ENCODE assay signal across 8 mouse cellular contexts in genomic region chr5:25082542-25082941, GRCm38 (mm10). TPM values are rescaled to one million over a fixed set of nuclear protein-coding genes. Genes with fewer than 3 reads are reported as not detected.
DNase-seq lines count a peak whose midpoint lies in the region; ATAC-seq and TF ChIP-seq lines count a peak whose summit lies in the region.
"Had no signal": no experiment of that assay in that cellular context is flagged by ENCODE, and none has a peak within 500 bp of the region (broad histone marks: within the 10 kb centered on the region; RNA-seq: fewer than 3 reads in every experiment).

No protein-coding gene starts in this region.

- no peak overlapping the region for H3K9ac ChIP-seq in liver, adult 2 months (ENCODE audit: low read depth, low read length)
- H3K9ac ChIP-seq in stomach, embryonic 15.5 days = no peak overlapping the region
- H3K9ac ChIP-seq: neural tube, embryonic 13.5 days had no signal

- no peak overlapping the region for H3K4me2 ChIP-seq in stomach, embryonic 15.5 days
- H3K4me2 ChIP-seq: neural tube, embryonic 13.5 days had no signal

- 49% methylated on average over 2 of the region's 2 CpGs for WGBS in liver, adult 2 months
- 40% methylated on average over 2 of the region's 2 CpGs for WGBS in stomach, embryonic 15.5 days

- 0 out of 2 replicates have a peak, but pooled peaks have one; percentile 27 for ATAC-seq in stomach, embryonic 15.5 days (ENCODE audit: insufficient read depth, low FRiP score, low read depth)

- no peak overlapping the region for H3K4me3 ChIP-seq in liver, adult 2 months (ENCODE audit: insufficient read depth, low read depth, low read length)
- H3K4me3 ChIP-seq in stomach, embryonic 15.5 days (replicated peaks) = no peak overlapping the region
- H3K4me3 ChIP-seq: neural tube, embryonic 13.5 days had no signal

- DNase-seq in layer of hippocampus, postnatal 10 days (ENCODE audit: low spot score in 2 of 2) = peak; percentile 49 to 60
- DNase-seq in layer of hippocampus, postnatal 14 days (ENCODE audit: low spot score in 2 of 2) = no peak
- DNase-seq in NIH3T3 (ENCODE audit: low read depth) = peak; percentile 62
- peak; percentile 69 to 71 for DNase-seq in cerebellum, postnatal 14 days
- DNase-seq in liver, adult 2 months (ENCODE audit: extremely low read depth, low read depth, low spot score) = peak; percentile 41
- no peak for DNase-seq in right cerebral cortex, postnatal 14 days

- H3K4me1 ChIP-seq in liver, adult 2 months (ENCODE audit: control insufficient read depth, insufficient read depth, low read length) = peaks cover 15% of the 10 kb centered on the region
- H3K4me1 ChIP-seq in stomach, embryonic 15.5 days = 0 out of 2 replicates have a peak, but pooled peaks cover 4% of the 10 kb centered on the region

- no peaks in the 10 kb centered on the region for H3K9me3 ChIP-seq in stomach, embryonic 15.5 days
- H3K9me3 ChIP-seq: neural tube, embryonic 13.5 days had no signal

- H3K36me3 ChIP-seq in liver, adult 2 months (ENCODE audit: control insufficient read depth, insufficient read depth, low read length) = no peaks in the 10 kb centered on the region
- H3K36me3 ChIP-seq in stomach, embryonic 15.5 days = no peaks in the 10 kb centered on the region
- H3K36me3 ChIP-seq: neural tube, embryonic 13.5 days had no signal

- no peak for TF ChIP-seq POLR2A in liver, adult 2 months (IDR thresholded peaks at IDR 0.05; ENCODE audit: extremely low read depth, insufficient read depth, low read length)

- H3K79me2 ChIP-seq in liver, adult 2 months (ENCODE audit: control insufficient read depth, insufficient read depth, low read length) = peaks cover 55% of the 10 kb centered on the region

- TF ChIP-seq CTCF in liver, adult 2 months (IDR thresholded peaks at IDR 0.05; ENCODE audit: low read depth, low read length) = peak; percentile 82

- H3K27me3 ChIP-seq in liver, adult 2 months (ENCODE audit: control insufficient read depth, insufficient read depth, low read length) = no peaks in the 10 kb centered on the region
- no peaks in the 10 kb centered on the region for H3K27me3 ChIP-seq in stomach, embryonic 15.5 days (replicated peaks)

- no peak overlapping the region for H3K27ac ChIP-seq in liver, adult 2 months (replicated peaks; ENCODE audit: insufficient read depth, low read depth, low read length)
- H3K27ac ChIP-seq in stomach, embryonic 15.5 days = no peak overlapping the region
- H3K27ac ChIP-seq: neural tube, embryonic 13.5 days had no signal

RNA-seq across cellular contexts. Expression of gene Prkag2, which starts 17.9 kb away (rescaled TPM):
- total RNA-seq in layer of hippocampus, postnatal 10 days (2021) = 100 to 1,000 TPM; 143 to 147 TPM
- 100 to 1,000 TPM; 151 to 155 TPM for total RNA-seq in layer of hippocampus, postnatal 14 days (2021)
- total RNA-seq in liver, adult 2 months (2014; rRNA removed) = 19.1 and 21.1 TPM in 2 replicates
- polyA plus RNA-seq in liver, adult 2 months (2012; rRNA removed) = 12.4 and 14.8 TPM in 2 replicates
- polyA plus RNA-seq in stomach, embryonic 15.5 days (2015; fragmentation: Nextera tagmentation; extraction: Ambion mirVana) = 41.3 and 44.0 TPM in 2 replicates

Comparison
In these comparisons a context has a peak if more than half of its experiments do, and no peak if none do; other contexts are left out.
1. DNase-seq: peak in layer of hippocampus, postnatal 10 days (2 of 2), NIH3T3 (single experiment), cerebellum, postnatal 14 days (2 of 2) and liver, adult 2 months (single experiment); none in layer of hippocampus, postnatal 14 days (0 of 2) and right cerebral cortex, postnatal 14 days (single experiment).